Mouse (Mus musculus) liver, embryonic 12.5 days (tissue): ENCODE measurements around the gene Adh7. TPM values are rescaled to one million over a fixed set of nuclear protein-coding genes. Genes with fewer than 3 reads are reported as not detected.

ENCODE experiments used
- ATAC-seq: fragments of 200-750 bp; cut with Nextera tagmentation; 2 replicates; pipeline ENCODE4 v1.8.0; 2017; ENCODE audit warnings: moderate number of reproducible peaks, mild to moderate bottlenecking, moderate library complexity
- H3K27ac ChIP-seq: fragments of 300-500 bp; sonication (generic); 2 replicates; pipeline ENCODE4 v1.5.1; 2016; ENCODE audit warnings: mild to moderate bottlenecking
- H3K27me3 ChIP-seq: fragments of 300-500 bp; sonication (generic); replicated peaks from 2 replicates; pipeline ENCODE4 v1.6.1; 2016; ENCODE audit warnings: mild to moderate bottlenecking, moderate library complexity
- H3K36me3 ChIP-seq: fragments of 300-500 bp; sonication (generic); 2 replicates; pipeline ENCODE4 v1.6.1; 2016; ENCODE audit warnings: mild to moderate bottlenecking, moderate library complexity
- H3K4me1 ChIP-seq: fragments of 300-500 bp; sonication (generic); 2 replicates; pipeline ENCODE4 v1.6.1; 2016
- H3K4me2 ChIP-seq: fragments of 300-500 bp; sonication (generic); 2 replicates; pipeline ENCODE4 v1.6.1; 2016; ENCODE audit warnings: mild to moderate bottlenecking, moderate library complexity
- H3K4me3 ChIP-seq: fragments of 300-500 bp; sonication (generic); 2 replicates; pipeline ENCODE4 v1.5.1; 2016; ENCODE audit warnings: mild to moderate bottlenecking, moderate library complexity
- H3K9ac ChIP-seq: fragments of 300-500 bp; sonication (generic); 2 replicates; pipeline ENCODE4 v1.6.1; 2016; ENCODE audit warnings: mild to moderate bottlenecking, moderate library complexity
- H3K9me3 ChIP-seq: fragments of 300-500 bp; sonication (generic); replicated peaks from 2 replicates; pipeline ENCODE4 v1.6.1; 2016; ENCODE audit warnings: mild to moderate bottlenecking, moderate library complexity
- WGBS: fragments of 180-500 bp; shearing (Covaris S2); methylation state at CpG from one replicate; pipeline ENCODE4 v1.1.7; 2016; ENCODE audit not compliant: insufficient replicate concordance; 5-methylcytosine and 5-hydroxymethylcytosine counted together
- polyA plus RNA-seq: library from polyadenylated mRNA; unstranded; fragments of >200 nt; fragmentation: Nextera tagmentation; extraction: Ambion mirVana; gene quantifications from 2 replicates; pipeline ENCODE4 v1.2.1, GENCODE M21; 2016

Adh7 gene
- polyA plus RNA-seq, 1 experiment from 2014 or later = 0.26 TPM

GRCm38 (mm10) chr3:138197973-138198721, 19.4 kb upstream of the Adh7 start:
- Histone ChIP-seq H3K27ac (no peak overlapping the region), H3K27me3 (no peaks in the 10 kb centered on the region), H3K4me1 (no peaks in the 10 kb centered on the region), H3K9ac (no peak overlapping the region), H3K36me3 (no peaks in the 10 kb centered on the region), H3K4me2 (peak overlapping the region; percentile 43), H3K4me3 (no peak overlapping the region), H3K9me3 (no peaks in the 10 kb centered on the region)
- WGBS = 34% methylated on average over 20 of the region's 20 CpGs
- ATAC-seq = no peak

- no peak overlapping the region for H3K4me2 ChIP-seq
- WGBS = 61% methylated on average over 7 of the region's 7 CpGs
Measured at GRCm38 (mm10) chr3:138198722-138199068, 18.9 kb upstream of the Adh7 start.

GRCm38 (mm10) chr3:138208821-138209220, 8.7 kb upstream of the Adh7 start:
- no peaks in the 10 kb centered on the region for H3K27me3 ChIP-seq
- H3K9me3 ChIP-seq = no peaks in the 10 kb centered on the region
- H3K9ac ChIP-seq = no peak overlapping the region
- no peak overlapping the region for H3K27ac ChIP-seq
- no peaks in the 10 kb centered on the region for H3K36me3 ChIP-seq
- no peaks in the 10 kb centered on the region for H3K4me1 ChIP-seq
- H3K4me2 ChIP-seq = no peak overlapping the region
- 67% methylated on average over 3 of the region's 3 CpGs for WGBS
- no peak overlapping the region for H3K4me3 ChIP-seq
- ATAC-seq = no peak

More at GRCm38 (mm10) chr3:138198722-138199068, 18.9 kb upstream of the Adh7 start:
- H3K4me1 ChIP-seq = no peaks in the 10 kb centered on the region
- ATAC-seq = no peak
- no peak overlapping the region for H3K4me3 ChIP-seq
- no peaks in the 10 kb centered on the region for H3K9me3 ChIP-seq
- H3K27me3 ChIP-seq = no peaks in the 10 kb centered on the region
- H3K9ac ChIP-seq = no peak overlapping the region
- H3K36me3 ChIP-seq = no peaks in the 10 kb centered on the region
- H3K27ac ChIP-seq = no peak overlapping the region

- Histone ChIP-seq H3K4me2 (no peak overlapping the region), H3K27me3 (no peaks in the 10 kb centered on the region), H3K9ac (no peak overlapping the region), H3K4me1 (no peaks in the 10 kb centered on the region), H3K36me3 (no peaks in the 10 kb centered on the region), H3K9me3 (no peaks in the 10 kb centered on the region), H3K27ac (no peak overlapping the region), H3K4me3 (no peak overlapping the region)
- ATAC-seq = no peak
- WGBS = 49% methylated on average over 5 of the region's 5 CpGs
Measured at GRCm38 (mm10) chr3:138210432-138211075, 7.0 kb upstream of the Adh7 start.

- H3K27ac ChIP-seq = no peak overlapping the region
- WGBS = 78% methylated on average over 4 of the region's 4 CpGs
- no peak overlapping the region for H3K4me3 ChIP-seq
- no peaks in the 10 kb centered on the region for H3K36me3 ChIP-seq
- ATAC-seq = no peak
- no peak overlapping the region for H3K9ac ChIP-seq
- no peaks in the 10 kb centered on the region for H3K9me3 ChIP-seq
- no peaks in the 10 kb centered on the region for H3K27me3 ChIP-seq
- no peaks in the 10 kb centered on the region for H3K4me1 ChIP-seq
- no peak overlapping the region for H3K4me2 ChIP-seq
Measured at GRCm38 (mm10) chr3:138212431-138212951, 5.1 kb upstream of the Adh7 start.

- Histone ChIP-seq H3K9ac (no peak overlapping the region), H3K36me3 (no peaks in the 10 kb centered on the region), H3K9me3 (no peaks in the 10 kb centered on the region), H3K27ac (no peak overlapping the region), H3K4me1 (no peaks in the 10 kb centered on the region), H3K27me3 (no peaks in the 10 kb centered on the region), H3K4me2 (no peak overlapping the region), H3K4me3 (no peak overlapping the region)
- WGBS = 61% methylated on average over 11 of the region's 11 CpGs
- ATAC-seq = no peak
Measured at GRCm38 (mm10) chr3:138215395-138215989, 2.1 kb upstream of the Adh7 start.

GRCm38 (mm10) chr3:138216091-138216490, 1.5 kb upstream of the Adh7 start:
- Histone ChIP-seq H3K4me3 (no peak overlapping the region), H3K9ac (no peak overlapping the region), H3K9me3 (no peaks in the 10 kb centered on the region), H3K27ac (no peak overlapping the region), H3K27me3 (no peaks in the 10 kb centered on the region), H3K4me1 (no peaks in the 10 kb centered on the region), H3K36me3 (no peaks in the 10 kb centered on the region), H3K4me2 (no peak overlapping the region)
- ATAC-seq = no peak
- 82% methylated on average over 8 of the region's 8 CpGs for WGBS

- WGBS = 72% methylated on average over 11 of the region's 11 CpGs
- Histone ChIP-seq H3K4me3 (no peak overlapping the region), H3K27ac (no peak overlapping the region), H3K4me1 (0 out of 2 replicates have a peak, but pooled peaks cover 4% of the 10 kb centered on the region), H3K9me3 (no peaks in the 10 kb centered on the region), H3K9ac (no peak overlapping the region), H3K27me3 (no peaks in the 10 kb centered on the region), H3K4me2 (no peak overlapping the region), H3K36me3 (no peaks in the 10 kb centered on the region)
- ATAC-seq = no peak
Measured at GRCm38 (mm10) chr3:138221116-138221515, 3.6 kb downstream of the Adh7 start.

GRCm38 (mm10) chr3:138222511-138222910, 5.0 kb downstream of the Adh7 start:
- H3K36me3 ChIP-seq = no peaks in the 10 kb centered on the region
- WGBS = 57% methylated on average over 4 of the region's 4 CpGs
- no peaks in the 10 kb centered on the region for H3K9me3 ChIP-seq
- H3K4me1 ChIP-seq = 0 out of 2 replicates have a peak, but pooled peaks cover 4% of the 10 kb centered on the region
- no peaks in the 10 kb centered on the region for H3K27me3 ChIP-seq
- H3K4me3 ChIP-seq = no peak overlapping the region
- no peak overlapping the region for H3K9ac ChIP-seq
- no peak overlapping the region for H3K4me2 ChIP-seq
- no peak overlapping the region for H3K27ac ChIP-seq
- ATAC-seq = no peak

- Histone ChIP-seq H3K4me1 (0 out of 2 replicates have a peak, but pooled peaks cover 4% of the 10 kb centered on the region), H3K36me3 (no peaks in the 10 kb centered on the region), H3K9ac (no peak overlapping the region), H3K27ac (no peak overlapping the region), H3K4me2 (no peak overlapping the region), H3K27me3 (no peaks in the 10 kb centered on the region), H3K9me3 (no peaks in the 10 kb centered on the region), H3K4me3 (no peak overlapping the region)
- ATAC-seq = peak; percentile 55; the same call in 1 of the 2 replicates
- 32% methylated on average over 5 of the region's 5 CpGs for WGBS
Measured at GRCm38 (mm10) chr3:138222952-138223351, 5.4 kb downstream of the Adh7 start.

GRCm38 (mm10) chr3:138224363-138224954, 6.9 kb downstream of the Adh7 start:
- no peak overlapping the region for H3K4me3 ChIP-seq
- H3K27ac ChIP-seq = no peak overlapping the region
- H3K27me3 ChIP-seq = no peaks in the 10 kb centered on the region
- WGBS = 70% methylated on average over 13 of the region's 13 CpGs
- H3K36me3 ChIP-seq = no peaks in the 10 kb centered on the region
- 0 out of 2 replicates have a peak, but pooled peaks cover 4% of the 10 kb centered on the region for H3K4me1 ChIP-seq
- H3K9ac ChIP-seq = no peak overlapping the region
- ATAC-seq = peak; percentile 44; the same call in 1 of the 2 replicates
- no peaks in the 10 kb centered on the region for H3K9me3 ChIP-seq
- no peak overlapping the region for H3K4me2 ChIP-seq

GRCm38 (mm10) chr3:138225331-138225730, 7.8 kb downstream of the Adh7 start:
- Histone ChIP-seq H3K27me3 (no peaks in the 10 kb centered on the region), H3K9ac (no peak overlapping the region), H3K4me2 (no peak overlapping the region), H3K36me3 (no peaks in the 10 kb centered on the region), H3K4me1 (0 out of 2 replicates have a peak, but pooled peaks cover 4% of the 10 kb centered on the region), H3K27ac (no peak overlapping the region), H3K4me3 (no peak overlapping the region), H3K9me3 (no peaks in the 10 kb centered on the region)
- no peak for ATAC-seq
- 65% methylated on average over 7 of the region's 7 CpGs for WGBS
